Mouse (Mus musculus): ENCODE measurements around the gene Zfp704.

DNA sequence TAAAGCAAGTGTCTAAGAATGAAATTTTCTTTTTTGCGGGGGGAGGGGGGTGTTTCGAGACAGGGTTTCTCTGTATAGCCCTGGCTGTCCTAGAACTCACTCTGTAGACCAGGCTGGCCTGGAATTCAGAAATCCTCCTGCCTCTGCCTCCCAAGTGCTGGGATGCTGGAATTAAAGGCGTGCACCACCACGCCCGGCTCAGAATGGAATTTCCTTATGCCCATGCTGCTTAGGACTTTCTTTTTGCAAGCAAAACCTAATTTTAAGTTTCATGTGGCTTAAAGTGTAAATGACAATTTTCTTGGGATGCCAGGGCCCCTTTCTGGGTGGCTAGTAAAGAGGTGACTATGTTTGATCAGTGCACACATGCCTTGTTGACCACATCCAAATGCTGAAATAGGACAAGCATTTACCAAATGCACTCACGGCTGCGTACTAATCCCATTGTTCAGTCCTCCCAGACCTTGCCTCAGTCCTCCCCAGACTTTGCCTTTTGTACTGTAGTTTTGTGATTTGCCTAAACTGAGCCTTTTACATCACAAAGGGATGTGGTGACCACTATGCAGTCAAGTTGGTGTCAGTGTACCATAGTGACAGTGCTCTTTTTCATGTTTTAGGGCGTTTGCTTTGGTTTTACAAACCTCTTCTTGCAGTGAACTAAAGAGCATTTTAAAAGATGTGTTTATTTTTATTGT lies 18.3 kb downstream of the Zfp704 start:
- TF ChIP-seq GATA1 (IDR thresholded peaks at IDR 0.05; ENCODE audit: borderline replicate concordance, low read length) (no peak), FLI1 (IDR thresholded peaks at IDR 0.05; ENCODE audit: low read length) (no peak)

Data from megakaryocyte, embryonic 14.5 days (primary cell).